Mouse (Mus musculus): ENCODE measurements around the gene Cdk5rap3.

Cdk5rap3 gene

GRCm38 (mm10) chr11:96916044-96916884 lies at the start of gene Cdk5rap3:
Gene Cdk5rap3 (minus strand): TSS chr11:96916496.
- DNase-seq (ENCODE audit: low spot score) = peak; percentile 100

- DNase-seq (ENCODE audit: low spot score) = peak; percentile 94
Measured at GRCm38 (mm10) chr11:96963580-96963979, 47.3 kb upstream of the Cdk5rap3 start.

GRCm38 (mm10) chr11:96957061-96957805 lies 40.9 kb upstream of the Cdk5rap3 start:
- DNase-seq (ENCODE audit: low spot score) = no peak

DNA sequence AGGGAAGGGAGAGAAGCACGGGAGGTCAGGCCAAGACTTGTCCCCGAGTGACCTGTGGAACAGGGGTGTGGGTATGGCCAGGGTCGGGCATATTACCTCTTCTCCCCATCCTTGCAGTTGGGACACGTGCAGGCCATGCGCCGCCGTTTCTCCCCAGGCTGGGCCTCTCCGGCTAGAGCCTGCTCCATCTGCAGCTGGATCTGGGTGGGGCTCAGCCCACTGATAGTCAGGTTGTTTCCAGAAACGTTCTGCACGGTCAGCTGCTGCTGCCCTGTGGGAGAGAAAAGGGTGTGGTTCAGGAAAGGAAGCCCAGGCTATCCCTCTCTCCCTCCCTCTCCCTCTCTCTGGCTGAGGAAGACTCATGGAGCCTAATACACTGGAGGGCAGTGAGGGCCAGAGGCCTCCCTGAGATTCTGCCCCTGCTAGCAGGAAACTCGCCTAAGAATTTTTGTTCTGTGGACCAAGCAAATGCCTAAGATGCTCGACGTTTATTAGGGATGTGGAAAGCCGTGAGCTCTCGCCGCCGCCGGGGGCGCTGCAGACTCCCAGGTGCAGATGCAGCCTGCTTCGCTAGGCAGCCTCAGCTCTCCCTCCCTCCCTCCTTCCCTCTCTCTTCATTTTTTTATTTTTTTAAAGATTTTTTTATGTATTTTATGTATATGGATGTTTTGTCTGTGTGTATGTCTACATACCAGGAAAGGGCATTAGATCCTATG lies 39.9 kb upstream of the Cdk5rap3 start:
- DNase-seq (ENCODE audit: low spot score) = peak; percentile 28

- no peak for DNase-seq (ENCODE audit: low spot score)
Measured at GRCm38 (mm10) chr11:96955094-96955493, 38.8 kb upstream of the Cdk5rap3 start.

GRCm38 (mm10) chr11:96952896-96953295 lies 36.6 kb upstream of the Cdk5rap3 start:
- DNase-seq (ENCODE audit: low spot score) = no peak

DNA sequence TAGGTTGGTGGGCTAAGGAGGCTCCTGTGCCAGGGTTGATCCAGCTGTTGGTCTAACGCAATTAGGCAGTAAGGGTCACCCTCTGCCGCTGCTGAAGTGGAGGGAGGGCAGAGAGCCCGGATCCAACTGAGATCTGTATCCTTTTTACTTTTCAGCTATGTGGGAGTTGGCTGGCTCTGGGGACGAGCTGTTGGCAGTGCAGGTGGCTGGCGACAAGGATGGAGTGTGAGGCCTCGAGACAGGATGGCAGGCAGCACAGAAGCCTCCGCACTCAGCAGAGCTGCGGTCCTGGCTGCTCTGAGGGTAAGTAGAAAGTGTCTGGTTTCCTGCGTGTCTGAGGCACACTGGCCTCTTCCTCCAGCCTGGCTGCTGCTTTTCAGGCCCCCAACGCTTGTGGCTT lies 36.1 kb upstream of the Cdk5rap3 start:
- no peak for DNase-seq (ENCODE audit: low spot score)

DNA sequence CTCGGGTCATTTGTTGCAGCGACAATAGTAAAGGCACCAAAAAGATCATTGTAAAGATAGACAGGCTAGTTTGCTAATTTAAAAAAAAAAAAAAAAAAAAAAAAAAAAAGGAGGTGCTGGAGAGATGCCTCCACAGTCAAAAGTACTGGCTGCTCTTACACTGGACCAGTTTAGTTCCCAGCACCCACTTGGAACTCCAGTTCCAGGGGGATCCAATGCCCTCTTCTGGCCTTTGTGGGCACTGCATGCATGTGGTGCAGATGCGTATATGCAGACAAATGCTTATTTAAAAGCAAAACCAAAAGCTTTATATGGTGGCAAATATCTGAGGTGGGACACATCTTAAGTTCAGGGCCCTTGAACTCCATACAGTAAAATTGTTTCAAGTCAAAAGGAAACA lies 34.5 kb upstream of the Cdk5rap3 start:
- DNase-seq (ENCODE audit: low spot score) = no peak

DNA sequence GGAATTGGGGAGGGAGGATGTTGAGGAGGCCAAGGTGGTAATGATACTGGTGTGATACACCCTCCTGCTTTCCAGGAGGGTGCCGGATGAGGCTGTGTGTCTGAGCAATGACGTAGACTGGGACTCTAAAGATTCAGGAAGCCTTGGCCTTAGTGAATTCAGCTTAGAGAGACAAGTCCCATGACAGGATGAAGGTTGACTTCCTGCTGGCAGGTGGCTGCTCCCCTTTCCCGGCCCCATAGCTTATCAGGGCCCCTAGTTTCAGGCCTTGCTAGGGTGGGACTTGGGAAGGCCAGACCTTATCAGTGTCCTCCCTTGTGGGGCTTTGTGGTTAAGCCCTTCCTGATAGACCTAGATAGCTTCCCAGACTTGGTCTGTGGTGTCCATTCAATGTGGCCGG lies 31.6 kb upstream of the Cdk5rap3 start:
- DNase-seq (ENCODE audit: low spot score) = no peak

DNA sequence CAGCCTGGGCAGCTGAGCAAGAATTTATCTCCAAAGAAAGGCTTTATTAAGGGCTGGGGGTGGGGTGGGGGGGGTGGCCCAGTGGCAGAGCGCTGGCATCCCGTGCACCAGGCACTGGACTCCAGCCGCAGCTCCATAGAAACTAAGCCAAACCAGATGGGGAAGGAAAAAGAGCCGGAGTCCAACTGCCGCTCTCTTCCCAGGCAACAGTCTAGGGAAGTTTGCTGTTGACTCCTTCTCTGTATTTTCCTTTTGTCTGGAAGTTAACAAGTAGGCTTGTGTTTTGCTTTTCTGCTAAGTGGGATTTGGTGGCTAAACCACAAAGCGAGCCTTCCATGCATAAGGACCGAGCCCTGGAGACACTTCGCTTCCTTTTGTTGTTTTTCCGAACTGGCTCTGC lies 30.2 kb upstream of the Cdk5rap3 start:
- DNase-seq (ENCODE audit: low spot score) = no peak

DNA sequence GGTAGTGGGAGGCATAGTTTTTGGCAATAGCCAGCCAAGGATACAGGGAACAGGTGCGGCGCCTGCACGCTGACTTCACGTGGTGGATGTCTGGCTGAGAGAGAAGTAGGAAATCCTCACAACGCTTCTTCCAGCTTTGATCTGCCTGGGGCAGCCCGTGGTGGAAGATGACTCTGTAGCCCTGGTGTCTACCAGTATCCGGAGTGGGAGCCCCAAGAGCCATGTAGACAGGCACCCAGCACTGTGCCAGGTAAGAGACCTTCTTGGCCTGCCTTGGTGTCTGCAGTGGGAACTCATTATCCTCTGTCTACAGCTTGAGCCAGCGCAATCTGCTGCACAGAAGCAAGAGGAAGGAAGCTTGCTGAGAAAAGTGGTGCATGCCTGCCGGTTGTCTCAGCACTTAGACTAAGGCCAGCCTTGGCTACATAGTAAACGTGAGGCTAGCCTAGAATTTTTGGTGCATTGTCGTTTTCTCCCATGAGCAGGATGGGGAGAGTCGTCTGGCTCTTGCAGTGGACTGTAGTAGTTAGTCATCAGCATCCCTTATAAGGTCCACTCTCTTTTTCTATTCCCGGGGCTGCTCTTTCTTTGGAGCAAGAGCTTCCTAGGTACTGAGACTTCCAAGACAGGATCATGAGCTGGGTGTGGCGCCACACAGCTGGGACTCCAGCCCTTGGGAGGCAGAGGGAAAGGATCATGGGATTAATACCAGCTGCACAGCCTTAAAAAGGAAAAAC lies 28.7 kb upstream of the Cdk5rap3 start:
- DNase-seq (ENCODE audit: low spot score) = no peak

DNA sequence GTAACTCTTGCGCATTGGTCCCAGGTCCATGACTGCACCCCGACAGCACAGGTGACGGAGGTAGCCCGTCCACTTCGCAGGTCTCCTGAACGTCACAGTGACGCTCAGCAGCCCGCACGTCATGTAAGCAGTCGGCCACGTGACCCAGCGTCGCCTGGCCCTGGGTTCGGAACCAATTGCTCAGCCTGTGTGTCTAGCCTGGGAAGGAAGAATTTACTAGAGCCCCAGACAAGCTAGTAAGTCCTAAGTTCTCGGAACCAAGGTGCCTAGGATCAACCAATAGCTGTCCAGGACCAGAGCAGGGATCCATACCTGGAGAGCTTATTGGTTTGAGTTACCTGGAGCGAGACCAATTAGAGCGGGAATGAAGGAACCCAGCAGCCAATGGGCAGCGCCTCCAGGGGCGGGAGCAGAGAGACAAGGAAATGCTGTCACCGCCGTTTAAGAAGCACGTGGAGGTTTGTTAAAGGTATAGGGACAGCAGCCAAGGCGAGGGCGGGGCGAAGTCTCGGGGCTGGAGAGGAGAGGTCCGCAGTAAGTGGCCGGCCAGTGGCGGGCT lies 27.5 kb upstream of the Cdk5rap3 start, which contains the start of gene Pnpo:
Gene Pnpo, minus strand, starts transcription at position 241 of the 559 bp plus-strand sequence.
- peak; percentile 92 for DNase-seq (ENCODE audit: low spot score)

DNA sequence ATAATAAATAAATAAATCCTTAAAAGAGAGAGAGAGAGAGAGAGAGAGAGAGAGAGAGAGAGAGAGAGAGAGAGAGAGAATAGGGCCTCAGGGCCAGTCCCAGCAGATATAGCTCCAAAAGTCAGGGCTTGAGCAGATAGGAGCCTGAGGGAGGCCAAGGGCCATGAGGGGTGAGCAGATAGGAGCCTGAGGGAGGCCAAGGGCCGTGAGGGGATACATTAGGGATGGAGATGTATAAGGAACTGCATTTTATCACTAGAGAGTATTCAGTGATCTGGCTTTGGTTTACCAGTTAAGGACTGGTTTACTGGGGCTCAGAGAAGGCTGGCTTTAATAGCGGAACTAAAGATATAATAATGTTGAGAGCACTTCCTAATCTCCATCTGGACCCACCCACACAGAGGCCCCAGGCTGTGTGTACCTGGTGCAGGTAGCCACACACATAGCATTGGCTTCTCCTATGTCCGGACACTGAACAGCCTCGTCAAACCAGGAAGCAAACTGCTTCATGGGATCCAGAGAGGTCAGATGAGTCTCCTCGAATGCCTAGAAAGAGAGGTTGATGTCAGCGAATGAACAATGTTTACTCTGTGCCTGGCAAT lies 25.8 kb upstream of the Cdk5rap3 start:
- DNase-seq (ENCODE audit: low spot score) = no peak

GRCm38 (mm10) chr11:96940578-96941465 lies 24.5 kb upstream of the Cdk5rap3 start:
- no peak for DNase-seq (ENCODE audit: low spot score)

GRCm38 (mm10) chr11:96938426-96938800 lies 22.1 kb upstream of the Cdk5rap3 start:
- no peak for DNase-seq (ENCODE audit: low spot score)

DNA sequence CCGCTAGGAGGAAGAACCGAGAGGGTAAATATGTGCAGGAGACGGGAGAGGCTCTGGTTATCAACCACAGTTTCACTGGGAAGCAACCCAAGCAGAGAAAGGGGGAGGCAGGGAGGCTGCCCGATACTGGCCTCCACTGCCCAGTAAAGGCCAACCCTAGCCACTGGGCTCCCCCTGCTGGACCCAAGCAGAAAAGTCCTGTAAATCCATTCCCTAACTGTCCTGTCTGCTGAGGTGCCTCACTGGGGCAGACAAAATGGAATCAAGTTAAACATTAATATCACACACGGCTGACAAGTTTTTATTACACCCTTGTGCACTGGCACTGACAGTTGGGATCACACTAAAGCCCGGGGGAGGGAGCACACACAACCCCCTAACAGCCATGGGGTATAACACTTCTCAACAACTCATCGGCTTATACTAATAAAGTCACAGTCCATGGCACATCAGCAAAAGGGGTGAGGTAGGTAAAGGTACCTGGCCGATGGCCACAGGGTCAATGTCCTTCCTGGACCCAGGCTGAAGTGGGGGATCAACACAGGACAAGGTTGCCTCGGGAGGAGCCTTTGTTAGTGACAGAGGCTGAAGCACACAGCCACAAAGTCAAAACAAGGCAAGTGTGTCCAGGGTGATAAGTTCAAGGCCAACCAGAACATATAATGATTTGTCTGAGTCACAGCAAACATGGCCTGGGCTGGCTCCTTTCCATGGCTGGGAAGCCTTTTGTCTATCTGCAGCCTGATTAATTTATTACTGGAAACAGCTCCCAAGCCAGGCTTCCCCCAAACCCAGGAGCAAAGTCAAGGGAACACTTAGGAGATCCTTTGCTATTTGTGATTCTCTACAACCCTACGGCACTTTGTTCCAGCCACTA lies 21.5 kb upstream of the Cdk5rap3 start:
- DNase-seq (ENCODE audit: low spot score) = peak; percentile 77

GRCm38 (mm10) chr11:96935872-96936650 lies 19.8 kb upstream of the Cdk5rap3 start:
- DNase-seq (ENCODE audit: low spot score) = no peak

DNA sequence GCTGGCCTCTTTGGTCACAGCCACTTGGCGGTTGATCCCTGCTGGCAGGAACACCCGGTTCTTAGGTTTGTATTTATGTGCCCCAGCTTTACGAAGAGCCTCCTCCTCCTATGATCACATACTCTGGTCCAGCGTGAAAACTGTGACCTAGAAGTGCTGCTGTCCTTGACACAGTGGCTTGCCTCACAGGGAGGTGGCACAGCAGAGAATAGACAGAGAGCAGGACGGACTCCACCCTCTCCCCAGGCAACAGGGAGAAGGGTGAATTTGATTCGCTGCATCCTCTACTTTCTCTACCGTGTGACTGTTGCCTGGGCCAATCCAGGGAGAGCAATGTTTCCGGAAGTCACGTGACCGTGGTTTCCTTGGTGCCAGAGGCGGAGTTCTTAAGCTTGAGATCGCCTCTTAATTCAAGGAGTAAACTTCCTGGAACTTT lies 18.6 kb upstream of the Cdk5rap3 start:
- peak; percentile 77 for DNase-seq (ENCODE audit: low spot score)

All from retina, embryonic 14.5 days (tissue).